Mouse (Mus musculus) adrenal gland, adult 10 weeks (tissue): ENCODE data around the gene Pou5f2. TPM values are rescaled to one million over a fixed set of nuclear protein-coding genes. Genes with fewer than 3 reads are reported as not detected.

ENCODE experiments used
- polyA plus RNA-seq: library from polyadenylated mRNA; stranded (reverse); fragments of 350-450 nt; fragmentation: Illumina TruSeq; extraction: RNeasy Lipid Tissue Mini Kit (QIAGEN cat#74804); gene quantifications from one replicate; pipeline ENCODE4 v1.2.3, GENCODE M21; 2014; ENCODE audit warnings: low read depth, low replicate concordance

Pou5f2 gene
- polyA plus RNA-seq, result not detected

GRCm38 (mm10) chr13:78024683-78025294 lies at the start of gene Pou5f2:
Gene Pou5f2, plus strand, starts transcription at chr13:78024902.

Other genes with a start within 250 kb of the Pou5f2 start
- gene Nr2f1, start 174.9 kb downstream of the Pou5f2 start, polyA plus RNA-seq, result 8.9 TPM